Mouse (Mus musculus): ENCODE measurements around the gene Fkbp11.

DNA sequence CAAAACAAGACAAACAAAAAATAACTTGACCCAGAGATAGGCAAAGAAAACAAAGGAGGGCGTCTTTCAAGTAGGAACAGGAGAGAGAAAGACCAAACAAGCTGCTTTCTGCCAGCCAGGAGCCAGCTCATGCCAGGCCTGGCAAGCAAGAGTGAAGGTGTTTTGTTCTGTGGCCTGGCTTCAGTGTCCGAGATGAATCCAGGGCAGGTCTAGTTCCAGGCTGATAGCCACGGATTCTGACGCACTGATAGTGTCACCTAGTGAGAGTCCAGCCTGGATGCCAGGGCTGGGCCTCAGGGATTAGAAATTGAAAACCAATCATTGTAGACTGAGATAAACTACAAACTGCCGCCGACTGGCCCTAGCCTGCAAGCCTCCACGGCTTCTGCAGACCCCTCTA lies 50.0 kb downstream of the Fkbp11 start:
- TF ChIP-seq CTCF (IDR thresholded peaks at IDR 0.05; ENCODE audit: low read depth), result no peak
- no peak for TF ChIP-seq EP300 (IDR thresholded peaks at IDR 0.05; ENCODE audit: low read depth)
